Mouse (Mus musculus) neutrophil, adult 5-6 weeks (primary cell): ENCODE results near the gene Hacd2. TPM values are rescaled to one million over a fixed set of nuclear protein-coding genes. Genes with fewer than 3 reads are reported as not detected.

Experiments used
- ATAC-seq: fragments of 151-379, 151-347 bp; 2 replicates; pipeline ENCODE4 v1.8.0; 2017; ENCODE audit warnings: mild to moderate bottlenecking, moderate TSS enrichment; ENCODE audit not compliant: insufficient number of reproducible peaks, poor library complexity, low FRiP score, severe bottlenecking; ENCODE audit errors: extremely low read depth
- total RNA-seq: library from RNA; stranded (forward); fragments of 200-1000 nt; gene quantifications from 2 replicates; pipeline ENCODE4 v1.2.3, GENCODE M21; 2017

Hacd2 gene
- total RNA-seq, 1 experiment from 2014 or later = 9.5 TPM

DNA sequence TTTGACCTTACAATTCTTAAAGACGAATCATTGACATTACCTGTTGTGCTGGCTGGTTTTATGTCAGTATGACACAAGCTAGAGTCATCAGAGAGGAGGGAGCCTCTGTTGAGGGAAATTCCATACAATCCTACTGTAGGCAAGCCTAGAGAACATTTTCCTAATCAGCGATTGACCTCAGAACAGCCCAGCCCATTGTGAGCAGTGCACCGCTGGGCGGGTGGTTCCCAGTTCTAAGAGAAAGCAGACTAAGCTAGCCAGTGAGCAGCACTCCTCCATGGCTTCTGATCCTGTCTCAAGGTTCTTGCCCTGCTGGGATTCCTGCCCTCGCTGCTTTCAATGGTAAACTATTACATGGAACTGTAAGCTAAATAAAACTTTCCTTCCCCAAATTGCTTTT is 17.9 kb upstream of the Hacd2 start:
- no peak for ATAC-seq

DNA sequence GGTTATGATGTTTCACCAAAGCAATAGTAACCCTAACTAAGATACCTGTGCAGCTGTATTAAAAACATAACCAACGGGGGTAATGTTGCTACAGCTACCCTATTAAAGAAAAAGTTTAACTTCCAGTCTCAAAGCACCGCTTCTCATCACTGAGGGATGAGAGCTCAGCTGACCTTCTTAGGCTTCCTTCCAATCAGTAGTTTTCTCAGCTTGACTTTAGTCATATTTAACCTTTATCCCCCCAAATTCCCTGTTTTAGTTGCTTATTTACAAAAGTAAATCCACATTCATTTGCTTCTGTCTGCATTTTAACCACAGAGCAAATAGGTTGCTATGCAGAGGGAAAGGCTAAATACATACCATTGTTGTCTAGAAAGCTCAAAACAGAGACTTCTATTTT is 17.5 kb upstream of the Hacd2 start:
- no peak for ATAC-seq

DNA sequence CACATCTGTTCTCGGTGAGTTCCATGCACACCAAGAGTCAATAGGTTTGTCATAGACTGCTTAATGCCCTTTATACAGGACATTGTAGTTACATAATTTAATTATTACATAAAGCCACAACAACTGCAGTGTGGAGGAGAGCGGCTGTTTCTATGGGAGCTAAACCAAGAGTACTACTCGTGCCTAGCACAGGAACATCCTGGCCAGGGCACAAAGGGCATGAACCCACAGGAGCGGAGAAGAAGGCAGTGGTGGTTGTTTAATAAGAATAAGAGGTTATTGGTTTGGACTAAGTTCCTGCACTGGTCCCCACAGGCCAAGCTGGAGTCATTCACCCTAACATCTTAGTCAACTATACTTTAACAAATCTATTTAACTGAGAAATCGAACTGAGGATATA is 16.0 kb upstream of the Hacd2 start:
- no peak for ATAC-seq

DNA sequence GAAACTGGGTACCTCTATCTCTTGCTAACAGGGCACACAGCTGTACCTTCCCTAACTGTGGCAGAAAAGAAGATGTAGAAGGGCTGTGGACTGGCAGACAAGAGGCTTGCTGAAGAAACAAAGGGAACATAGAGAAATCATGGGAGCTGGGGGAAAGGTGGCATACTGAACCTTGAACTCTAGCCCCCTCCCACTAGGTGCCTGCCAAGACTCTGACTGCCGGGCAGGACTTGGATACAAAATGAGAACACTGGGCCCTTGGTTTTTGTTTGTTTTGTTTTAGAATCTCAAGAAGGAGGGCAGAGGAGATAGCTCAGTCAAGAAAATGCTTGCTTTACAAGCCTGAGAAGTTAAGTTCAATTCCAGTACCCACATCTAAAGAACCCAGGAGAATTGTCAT is 14.9 kb upstream of the Hacd2 start:
- no peak for ATAC-seq

DNA sequence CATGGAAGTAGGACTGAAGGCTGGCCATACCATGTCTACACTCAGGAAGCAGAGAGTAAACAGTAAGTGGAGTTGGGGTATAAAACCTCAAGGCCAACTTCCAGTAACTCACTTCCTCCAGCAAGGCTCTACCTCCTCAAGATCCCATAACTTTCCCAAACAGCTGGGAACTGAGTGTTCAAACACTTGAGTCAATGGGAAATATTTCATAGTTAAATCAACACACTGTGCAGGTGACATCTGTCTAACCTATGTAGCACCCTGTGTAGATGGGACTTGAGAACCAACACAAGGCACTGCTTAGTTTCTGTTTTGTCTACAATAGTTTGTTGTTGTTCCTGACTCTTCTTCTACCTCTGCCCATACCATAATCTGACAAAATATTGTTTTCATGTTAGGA is 13.8 kb upstream of the Hacd2 start:
- no peak for ATAC-seq

DNA sequence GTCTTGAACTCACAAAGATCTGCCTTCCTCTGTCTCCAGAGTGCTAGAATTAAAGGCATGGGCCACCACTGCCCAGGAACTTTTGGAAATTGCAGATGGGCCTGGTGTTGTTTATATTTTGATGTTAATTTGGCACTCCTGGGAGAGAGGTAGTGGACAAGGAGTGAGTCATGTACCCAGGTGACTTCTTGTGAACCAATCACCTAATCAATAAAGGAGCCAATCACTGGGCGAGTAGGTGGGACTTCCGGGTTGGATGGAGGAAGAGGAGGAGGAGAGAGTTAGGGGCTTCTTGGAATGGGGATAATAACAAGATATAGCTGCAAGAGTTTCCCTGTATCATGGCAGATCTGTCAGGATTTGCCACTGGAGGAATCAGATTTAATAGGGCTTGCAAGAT is 8.7 kb upstream of the Hacd2 start:
- ATAC-seq = no peak

DNA sequence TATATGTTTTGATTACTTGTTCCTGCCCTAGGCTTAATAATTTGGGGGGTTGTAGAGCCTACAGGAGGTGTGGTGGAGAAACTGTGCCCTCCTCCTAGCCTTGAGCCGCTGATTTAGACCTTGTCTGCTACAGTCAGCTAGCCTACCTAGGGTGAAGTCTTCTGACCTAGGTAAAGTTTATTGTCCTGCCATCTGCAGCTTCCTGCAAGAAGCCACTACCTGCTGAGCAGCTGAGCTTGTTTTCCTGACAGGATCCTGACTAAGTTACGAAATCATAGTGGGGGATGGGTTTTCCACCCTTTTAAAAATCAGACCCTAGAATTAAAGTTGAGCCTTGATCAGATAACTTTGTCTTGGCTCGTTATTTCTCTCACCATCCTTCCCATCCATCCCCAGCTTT is 5.7 kb upstream of the Hacd2 start:
- ATAC-seq = no peak

DNA sequence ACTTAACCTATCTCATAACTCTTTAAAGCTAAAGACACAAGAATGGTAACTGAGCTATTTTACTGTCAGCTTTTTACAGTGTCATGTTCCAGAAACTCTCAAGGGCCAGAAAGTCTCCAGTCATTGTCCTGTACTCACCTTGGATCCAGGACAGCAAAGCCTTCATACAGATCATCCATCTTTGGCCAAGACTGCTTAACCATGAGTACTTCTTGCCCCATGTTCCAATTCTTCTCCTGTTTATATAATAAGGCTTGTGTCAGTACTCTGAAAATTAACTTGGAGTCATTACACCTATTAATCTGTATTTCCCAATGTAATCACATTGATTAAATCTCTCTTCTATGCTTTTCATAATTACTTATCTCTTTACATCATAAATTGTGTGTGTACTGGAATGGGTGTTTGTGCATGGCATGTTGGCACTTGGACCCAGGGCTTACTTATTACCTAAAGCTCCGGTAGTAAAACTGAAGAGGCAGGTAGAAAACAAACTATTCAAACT is 3.7 kb upstream of the Hacd2 start:
- ATAC-seq = no peak

DNA sequence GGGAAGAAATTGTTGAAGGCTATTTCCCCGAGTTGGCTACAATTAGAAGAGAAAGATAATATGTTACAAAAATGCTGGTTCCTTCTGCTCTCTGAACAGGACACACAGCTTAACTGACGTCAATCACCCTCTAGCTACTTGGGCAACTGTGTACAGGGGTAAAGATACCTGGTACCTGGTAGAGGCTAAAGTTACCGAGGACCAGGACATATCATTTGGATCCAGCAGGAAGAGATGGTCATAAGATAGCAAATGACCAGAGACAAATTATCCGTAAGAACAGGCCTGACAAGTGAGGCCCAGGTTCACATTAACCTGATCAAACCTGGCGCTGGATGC is 356 bp upstream of the Hacd2 start:
- no peak for ATAC-seq

DNA sequence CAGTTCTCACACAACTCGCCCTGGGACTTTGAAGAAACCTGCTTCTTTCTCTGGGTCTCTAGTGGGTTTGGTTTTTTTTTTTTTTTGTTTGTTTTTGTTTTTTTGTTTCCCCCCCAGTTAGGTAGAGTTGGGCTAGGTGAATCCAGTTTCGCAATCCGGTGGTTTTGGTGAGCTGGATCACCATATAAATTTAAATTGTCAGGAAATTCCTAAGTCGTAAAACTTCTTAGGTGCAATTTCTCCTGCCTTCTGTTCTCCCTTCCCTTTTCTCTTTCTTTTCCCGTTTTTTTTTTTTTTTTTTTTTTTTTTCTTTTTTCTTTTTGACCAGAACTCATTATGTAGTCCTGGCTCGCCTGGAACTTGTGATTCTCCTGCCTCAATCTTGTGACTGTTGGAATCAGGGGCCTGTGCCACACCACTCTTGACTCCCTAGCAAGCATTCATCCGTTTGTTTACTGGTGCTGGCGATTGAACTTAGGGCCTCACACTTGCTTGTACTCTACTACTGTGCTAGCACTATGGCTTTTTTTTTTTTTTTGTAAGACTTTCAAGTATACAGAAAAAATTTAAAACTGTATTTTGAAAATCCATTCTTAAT is 1.0 kb downstream of the Hacd2 start:
- ATAC-seq = no peak

DNA sequence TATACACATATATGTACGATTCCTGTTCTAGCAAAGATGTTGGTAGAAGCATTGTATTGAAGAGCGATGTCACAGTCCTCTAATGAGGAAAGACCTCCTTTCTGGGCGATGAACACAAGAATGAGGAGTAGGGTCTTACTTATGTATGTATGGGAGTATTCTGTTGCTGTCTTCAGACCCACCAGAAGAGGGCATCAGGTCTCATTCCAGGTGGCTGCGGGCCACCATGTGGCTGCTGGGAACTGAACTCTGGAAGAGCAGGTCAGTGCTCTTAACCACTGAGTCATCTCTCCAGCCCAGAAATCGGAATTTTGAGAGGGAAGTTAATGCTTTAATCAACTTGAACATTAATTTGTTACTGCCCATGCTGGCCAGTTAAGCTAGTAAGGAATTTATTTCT is 2.1 kb downstream of the Hacd2 start:
- ATAC-seq = no peak

DNA sequence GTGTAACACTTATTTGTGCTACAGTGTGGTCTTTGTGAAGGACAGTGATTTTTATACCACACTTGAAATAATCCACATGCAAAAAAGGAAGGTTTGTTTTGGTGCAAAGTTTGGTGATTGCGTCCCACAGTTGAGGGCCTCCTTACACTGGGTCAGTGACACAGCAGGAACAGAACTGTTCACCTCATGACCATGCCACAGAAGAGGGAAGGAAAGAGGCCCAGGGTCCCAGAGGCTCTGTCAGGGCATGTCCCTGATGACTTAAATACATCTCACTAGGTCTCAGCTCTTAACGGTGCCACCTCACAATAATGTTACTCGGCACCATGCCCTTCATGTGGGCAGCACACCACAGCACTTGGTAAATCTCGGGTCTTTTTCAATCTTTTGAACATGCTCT is 3.1 kb downstream of the Hacd2 start:
- no peak for ATAC-seq

DNA sequence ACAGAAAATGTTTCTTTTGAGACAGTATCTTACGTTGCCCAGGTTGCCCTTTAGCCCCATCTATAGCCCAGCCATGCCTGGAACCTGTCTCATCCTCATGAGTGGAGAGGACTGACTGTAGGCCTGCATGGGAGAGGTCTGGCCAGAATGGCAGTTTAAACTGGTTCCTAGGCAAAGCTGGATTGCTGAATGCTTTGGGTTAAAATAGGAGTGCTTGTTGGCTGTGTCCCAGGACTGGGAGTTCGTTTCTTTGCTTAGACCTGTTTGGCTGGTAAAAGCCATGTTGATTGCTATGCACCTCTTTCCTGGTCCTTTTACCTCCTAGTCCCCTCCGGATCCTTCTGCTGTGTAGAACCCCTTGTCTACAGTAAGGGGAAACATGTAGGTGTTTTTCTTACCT is 11.0 kb downstream of the Hacd2 start:
- ATAC-seq = no peak

DNA sequence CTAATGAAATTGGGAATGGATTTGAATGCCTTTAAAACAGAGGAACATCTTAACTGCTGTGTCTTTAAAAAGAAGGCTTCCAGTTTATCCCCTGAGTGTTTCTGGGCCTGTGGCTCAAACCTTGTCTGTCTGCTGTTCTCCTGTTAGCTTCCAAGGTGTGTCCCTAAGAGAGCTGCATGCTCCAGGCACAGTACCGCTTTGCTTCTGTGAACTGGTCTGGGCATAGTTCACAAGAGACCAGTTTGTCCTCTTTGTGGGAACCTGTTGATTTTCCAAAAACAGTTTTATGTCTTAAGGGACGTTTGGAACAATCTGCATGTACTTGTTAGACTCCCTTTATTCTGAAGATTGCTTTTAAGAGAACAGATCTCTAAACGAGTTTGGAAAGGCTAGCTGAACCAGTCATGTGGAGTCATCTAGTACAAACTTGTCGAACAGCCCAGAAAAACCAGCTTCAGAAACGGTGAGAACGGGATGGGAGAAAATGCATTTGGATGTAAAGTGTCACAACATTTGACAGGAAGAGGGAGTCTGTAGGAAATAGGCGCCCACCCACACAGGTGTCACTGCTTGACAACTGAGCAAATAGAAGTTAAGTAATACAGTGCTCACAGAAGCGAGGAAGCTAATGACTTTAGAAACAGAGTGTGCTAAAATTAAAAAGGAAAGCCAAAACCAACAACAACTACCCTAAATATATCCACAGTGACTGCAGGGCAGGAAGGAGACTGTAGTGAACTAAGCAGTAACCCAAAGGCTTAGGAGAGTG is 11.8 kb downstream of the Hacd2 start:
- no peak for ATAC-seq

DNA sequence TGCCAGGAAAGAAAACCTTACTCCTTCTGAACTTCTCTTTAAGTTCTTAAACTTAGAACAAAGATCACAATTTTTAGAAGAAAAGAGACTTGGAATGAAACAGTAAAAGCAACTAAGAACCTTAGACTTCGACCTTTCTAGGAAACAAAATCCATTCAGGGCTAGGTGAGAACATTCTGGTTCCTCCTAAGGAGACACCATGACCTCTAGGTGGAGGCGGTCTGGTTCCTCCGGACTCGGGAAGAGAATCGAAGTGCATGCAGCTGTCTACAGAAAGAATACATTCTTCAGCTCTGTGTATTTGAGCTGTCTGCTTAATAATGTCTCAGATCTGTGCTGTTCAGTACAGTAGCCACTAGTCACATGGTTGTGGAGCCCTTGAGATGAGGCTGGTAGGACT is 12.7 kb downstream of the Hacd2 start:
- ATAC-seq = no peak

DNA sequence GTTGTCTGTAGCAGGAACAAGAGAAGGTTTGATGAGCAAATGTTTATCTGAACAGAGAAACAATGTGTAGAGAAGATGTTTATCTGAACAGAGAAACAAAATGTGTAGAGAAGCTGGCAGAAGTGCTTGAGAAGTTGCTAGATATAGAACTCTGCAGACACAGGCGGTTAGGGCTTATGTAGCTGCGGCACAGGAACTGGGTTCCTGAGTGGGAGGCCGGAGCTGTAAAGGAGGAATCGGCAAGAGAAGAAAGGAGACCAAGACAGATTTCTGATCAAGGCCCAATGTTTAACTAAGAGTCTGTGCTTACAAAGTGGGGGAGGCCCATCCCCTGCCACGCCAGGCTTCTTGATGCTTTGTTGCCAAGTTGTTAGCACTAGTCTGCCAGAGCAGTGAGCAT is 14.5 kb downstream of the Hacd2 start:
- ATAC-seq = no peak

DNA sequence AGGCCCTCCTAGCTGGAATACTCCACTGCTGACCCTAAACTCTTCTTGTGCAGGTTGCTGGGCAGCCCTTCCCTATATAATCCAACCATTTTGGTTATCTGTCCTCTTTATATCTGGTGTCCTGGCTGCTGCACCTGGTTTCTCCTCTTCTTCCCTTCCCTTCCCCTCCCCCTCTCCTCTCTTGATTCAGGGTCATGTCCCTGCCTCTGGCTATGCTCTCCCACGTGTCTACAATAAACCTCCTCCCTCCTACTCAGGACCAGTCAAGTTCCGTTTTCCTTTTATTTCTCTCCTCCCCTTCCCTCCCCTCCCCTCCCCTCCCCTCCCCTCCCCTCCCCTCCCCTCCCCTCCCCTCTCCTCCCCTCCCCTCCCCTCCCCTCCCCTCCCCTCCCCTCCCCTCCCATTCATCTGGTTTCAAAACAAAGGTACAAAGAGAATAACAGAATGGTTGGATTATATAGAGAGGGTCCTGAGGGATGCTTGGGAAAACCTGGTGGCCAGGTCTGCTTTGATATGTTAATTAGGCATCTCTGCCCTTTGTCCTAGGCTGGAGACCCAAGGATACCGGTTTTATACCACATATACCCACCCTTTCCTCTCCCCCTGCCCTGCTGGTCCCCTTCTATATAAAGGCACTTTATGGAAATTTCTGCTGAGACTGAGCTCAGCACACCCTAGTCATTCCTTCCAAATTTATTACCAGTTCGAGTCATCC is 16.3 kb downstream of the Hacd2 start:
- ATAC-seq = no peak

DNA sequence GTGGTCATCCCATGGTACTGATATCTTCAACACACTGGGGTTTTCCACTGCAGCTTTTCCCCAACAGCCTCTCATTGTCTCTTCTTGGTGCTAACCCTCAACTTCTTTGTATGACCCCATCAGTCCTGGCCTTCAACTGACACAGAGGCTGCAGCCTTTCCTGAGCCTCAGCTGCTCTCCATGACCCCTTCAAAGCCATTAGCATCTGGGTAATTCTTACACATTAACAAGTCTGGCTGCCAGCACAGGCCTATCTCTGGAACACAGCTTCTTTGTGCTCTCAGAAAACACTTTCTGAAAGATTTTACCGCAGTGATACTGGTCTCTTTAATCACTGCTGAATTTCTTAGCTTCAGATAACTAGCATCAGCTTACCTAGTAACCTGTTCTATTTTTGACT is 17.9 kb downstream of the Hacd2 start:
- no peak for ATAC-seq

DNA sequence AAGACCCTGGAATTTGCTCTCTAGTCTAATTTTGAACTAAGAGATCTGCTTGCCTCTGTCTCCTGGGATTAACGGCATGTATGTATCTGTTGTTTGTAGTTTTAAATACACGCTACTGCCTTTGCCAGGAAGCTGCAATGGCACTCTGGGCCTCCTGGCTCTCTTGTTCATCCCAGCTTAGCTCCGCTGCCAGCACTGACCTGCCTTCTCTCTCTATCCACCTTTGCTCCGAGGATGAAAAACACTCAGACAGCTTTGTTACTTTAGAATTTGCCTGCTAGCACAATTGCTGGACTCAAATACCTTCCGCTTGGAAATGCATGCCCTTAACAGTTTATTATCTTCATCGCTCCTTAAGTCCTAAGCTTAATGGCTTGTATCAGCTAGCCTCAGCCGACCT is 18.8 kb downstream of the Hacd2 start:
- ATAC-seq = no peak

DNA sequence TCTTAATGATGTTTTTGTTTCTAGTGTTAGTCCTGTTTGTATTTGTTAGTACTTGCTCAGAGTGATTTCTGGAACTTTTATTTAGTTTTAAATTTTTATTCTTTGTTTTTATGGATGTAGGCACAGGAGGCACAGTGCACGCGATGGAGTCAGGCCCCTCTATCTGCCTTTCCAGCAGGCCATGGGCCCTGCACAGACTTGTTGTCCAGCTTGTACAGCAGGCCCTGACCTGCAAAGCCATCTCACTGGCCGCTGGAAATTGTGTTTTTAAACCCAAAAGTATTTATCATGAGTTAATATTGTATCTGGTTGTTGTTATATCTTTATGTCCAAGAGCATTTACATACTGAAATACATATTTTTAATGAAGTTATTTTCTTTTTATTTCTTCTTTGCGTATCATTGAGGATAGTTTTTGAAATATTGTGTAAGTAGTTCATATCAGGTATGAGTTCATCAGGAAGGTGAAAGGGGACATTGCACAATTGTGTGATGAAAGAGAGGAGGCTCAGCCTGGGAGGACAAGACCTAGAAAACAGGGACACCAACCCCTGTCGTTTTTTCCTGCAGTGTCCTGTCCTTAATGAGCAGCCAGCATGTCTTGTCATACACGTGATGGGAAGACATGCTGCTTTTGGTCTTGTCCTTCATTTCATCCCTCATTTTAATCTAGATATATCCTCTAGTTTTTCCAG is 24.0 kb downstream of the Hacd2 start:
- no peak for ATAC-seq
